Mouse (Mus musculus): ENCODE data around the gene Zmynd15.
"Not testable (repeated sequence)": the region's sequence is repeated elsewhere in the genome, so short reads cannot be mapped to it uniquely, and the experiment has no call there.

Gene Zmynd15

DNA sequence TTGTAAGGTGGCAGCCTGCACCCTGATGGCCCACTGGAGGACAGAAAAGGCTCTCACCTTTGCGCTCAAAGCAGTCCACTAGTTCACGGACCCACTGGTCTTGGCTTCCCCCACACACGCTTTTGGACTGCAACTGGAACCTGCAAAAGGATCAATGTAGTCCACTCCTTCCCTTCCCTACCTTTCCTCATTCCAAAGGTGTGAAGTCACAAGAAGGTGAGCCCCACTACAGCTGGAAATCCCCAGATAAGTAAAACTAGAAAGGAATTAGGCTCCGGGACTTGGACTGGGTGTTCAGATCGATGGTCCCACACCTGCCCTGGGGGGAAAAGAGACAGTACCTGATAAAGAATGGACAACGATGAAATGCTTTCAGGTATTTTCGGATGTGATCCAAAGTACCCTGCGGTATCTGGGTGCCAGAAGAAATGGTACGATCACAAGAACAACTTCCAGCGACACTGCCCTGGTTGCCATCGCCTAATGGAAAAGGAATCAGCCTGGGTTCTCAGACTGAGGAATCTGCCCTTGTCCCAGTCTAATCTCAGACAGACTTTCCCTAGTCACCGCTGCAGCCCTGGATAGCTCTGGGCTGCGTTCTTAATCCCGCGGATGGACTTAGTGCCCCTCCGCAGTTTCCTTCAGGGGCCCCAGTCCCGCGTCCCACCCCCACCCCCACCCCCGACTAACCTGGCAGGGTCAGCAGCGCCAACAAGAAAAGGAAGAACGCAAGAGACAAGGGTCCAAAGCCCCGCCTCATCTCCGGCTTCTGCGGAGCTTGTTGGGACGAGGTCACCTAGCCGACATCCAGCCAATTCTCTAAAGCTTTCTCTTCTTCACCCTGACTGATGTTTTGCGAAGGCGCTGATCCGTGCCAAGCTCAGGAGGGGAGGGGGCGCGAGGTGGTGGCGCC, at the start of gene Zmynd15:
Gene Zmynd15 (plus strand): TSS at position 746 of the 913 bp plus-strand sequence.
- DNase-seq (ENCODE audit: low read depth, low spot score) = no peak

DNA sequence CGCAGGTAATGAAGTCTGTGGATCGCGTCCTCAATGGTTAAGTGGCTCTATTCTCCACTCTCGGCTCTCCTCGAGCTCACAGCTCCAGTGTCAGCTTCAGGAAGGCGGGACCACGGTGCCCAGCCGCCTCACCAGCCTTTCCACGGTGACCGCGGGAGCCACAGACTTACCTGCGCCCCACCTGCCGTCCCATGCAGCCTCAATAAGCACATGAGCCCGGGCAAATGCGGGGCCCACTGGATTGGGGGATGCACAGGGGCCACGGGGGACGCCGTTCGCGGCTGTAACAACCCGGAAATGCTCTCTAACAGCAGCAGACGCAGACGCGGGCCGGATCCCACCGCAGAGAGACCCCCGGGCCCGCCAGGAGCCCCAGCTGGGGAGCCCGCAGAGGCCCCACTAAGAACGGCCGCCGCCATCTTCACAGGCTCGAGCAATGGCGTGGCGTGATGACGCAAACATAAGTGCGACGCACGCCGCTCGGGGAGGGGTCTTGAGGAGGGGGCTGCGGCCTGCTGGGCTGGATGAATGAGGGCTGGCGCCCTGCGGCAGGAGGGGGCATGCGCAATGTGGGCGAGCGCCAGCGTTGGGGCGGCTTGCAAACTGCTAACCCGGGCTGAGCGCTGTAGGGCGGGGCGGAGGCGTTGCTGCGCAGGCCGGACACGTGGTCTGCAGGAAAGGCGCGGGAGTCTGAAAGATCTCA, 49.5 kb upstream of the Zmynd15 start, which contains the start of gene Pelp1:
Gene Pelp1 (minus strand): TSS at position 438 of the 703 bp plus-strand sequence.
- peak; percentile 91 for DNase-seq (ENCODE audit: low read depth, low spot score)

DNA sequence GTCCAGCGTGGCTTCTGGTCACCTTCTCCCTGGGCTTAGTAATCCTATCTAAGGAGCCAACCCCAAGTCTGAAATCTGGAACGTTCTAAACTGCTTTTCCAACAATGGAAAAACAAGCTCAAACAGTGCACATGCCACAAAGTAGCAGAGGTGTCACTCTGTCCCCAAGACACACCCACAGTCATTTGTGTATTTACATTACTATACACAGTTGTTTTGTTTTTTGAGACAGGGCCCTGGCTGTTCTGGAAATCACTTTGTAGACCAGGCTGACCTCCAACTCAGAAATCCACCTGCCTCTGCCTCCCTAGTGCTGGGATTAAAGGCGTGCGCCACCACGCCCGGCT, 49.0 kb upstream of the Zmynd15 start:
- DNase-seq (ENCODE audit: low read depth, low spot score) = no peak

DNA sequence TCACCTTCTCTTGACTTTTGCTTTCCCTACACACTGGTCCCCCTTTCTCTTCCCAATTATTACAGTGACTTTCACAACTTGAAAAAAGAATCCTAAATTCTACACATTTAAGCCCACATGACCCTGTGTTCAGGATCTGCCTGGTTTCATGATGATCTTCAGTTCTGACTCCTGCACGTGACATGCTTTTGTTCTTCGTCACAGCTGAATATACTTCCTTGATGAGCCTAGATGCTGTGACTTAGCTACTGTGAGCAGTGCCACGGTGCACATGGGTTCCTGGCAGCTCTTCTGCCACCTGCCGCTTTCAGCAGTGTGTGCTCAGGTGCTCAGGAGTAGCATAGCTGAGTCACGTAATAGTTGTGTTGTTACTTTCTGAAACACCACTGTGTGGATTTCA, 46.6 kb upstream of the Zmynd15 start:
- no peak for DNase-seq (ENCODE audit: low read depth, low spot score)

DNA sequence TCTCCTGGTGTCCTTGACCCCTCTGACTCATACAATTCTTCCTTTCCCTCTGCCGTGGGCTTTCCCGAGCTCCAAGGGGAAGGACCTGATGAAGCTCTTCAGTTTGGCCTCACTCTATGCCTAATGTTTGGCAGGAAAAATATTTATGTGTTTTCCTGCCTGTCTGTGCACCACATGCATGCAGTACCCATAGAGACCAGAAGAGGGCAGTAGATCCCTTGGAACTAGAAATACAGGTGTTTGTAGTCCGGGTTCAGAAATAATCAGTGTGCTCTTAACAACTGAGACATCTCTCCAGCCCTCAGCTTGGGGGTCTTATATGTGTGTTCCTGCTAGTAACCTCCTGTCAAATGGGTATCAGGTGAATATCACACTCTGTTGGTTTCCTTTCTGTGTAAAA, 45.3 kb upstream of the Zmynd15 start:
- peak; percentile 81 for DNase-seq (ENCODE audit: low read depth, low spot score)

DNA sequence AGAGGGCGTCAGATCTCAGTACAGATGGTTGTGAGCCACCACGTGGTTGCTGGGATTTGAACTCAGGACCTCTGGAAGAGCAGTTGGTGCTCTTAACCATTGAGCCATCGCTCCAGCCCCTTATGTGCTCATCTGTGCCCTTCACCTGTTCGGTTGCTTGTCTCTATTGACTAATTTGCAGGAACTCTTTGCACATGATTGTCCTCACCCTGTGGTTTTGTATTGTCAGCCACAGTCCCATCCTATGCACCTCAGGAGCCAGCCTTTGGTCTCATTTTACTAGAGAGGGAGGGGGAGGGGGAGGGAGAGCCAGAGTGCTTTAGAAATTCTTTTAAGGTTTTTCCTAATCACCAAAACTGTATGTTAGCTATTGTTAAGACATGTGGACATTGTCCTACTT, 41.0 kb upstream of the Zmynd15 start:
- no peak for DNase-seq (ENCODE audit: low read depth, low spot score)

DNA sequence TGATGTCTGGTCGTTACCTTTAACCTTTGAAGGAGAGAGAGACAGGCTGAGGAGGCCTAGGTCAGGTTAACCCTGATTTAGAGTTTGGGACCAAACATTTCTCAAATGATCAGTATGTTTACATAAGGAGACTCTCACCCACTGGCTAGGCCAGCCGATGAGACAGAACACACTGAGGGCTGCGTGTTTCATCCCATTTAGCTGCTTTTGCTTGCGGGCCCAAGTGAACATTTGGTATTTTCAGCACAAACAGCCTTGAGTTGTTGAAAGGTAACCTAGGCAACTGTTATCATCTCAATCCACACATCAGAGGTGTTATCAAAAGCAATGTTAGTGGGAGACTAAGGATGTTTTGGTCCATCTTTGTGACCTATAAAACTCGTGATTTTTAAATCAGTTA, 39.7 kb upstream of the Zmynd15 start:
- peak; percentile 37 for DNase-seq (ENCODE audit: low read depth, low spot score)

DNA sequence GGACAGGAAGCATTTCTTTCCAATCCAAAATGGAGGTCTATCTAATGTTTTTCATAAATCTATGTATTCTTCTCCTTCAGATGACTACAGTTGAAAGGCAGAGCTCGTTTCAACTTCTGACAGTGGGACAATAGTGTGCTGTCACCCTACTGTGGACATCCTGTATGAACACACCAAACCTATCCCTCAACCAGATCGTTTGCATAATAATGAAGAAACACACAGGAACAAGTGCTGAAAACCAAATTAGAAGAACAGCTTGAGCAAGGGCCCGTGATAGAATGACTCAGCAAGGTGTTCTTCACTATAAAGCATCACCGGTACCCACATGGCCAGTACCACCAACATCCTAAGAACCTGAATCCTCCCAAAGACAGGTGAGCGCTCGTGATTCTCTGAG, 32.6 kb upstream of the Zmynd15 start:
- not testable (repeated sequence) for DNase-seq (ENCODE audit: low read depth, low spot score)

DNA sequence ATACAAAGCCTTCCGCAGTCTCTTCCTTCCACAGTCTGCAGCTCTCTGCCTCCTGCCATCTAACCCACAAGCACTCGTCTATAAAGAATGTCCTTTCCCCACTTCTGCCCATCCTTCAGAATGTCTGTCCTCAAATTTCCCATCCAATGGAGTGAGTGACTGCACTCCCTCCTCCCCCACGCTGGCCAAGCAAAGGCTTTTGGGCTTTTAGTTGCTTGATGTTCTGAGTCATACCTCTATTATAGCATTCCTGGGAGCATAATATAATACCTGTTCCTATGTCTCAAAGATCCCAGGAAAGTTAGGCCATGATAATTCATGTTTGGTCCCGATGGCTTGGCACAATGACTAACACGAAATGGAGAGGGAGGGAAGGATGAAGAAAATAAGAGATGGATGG, 27.7 kb upstream of the Zmynd15 start:
- peak; percentile 18 for DNase-seq (ENCODE audit: low read depth, low spot score)

DNA sequence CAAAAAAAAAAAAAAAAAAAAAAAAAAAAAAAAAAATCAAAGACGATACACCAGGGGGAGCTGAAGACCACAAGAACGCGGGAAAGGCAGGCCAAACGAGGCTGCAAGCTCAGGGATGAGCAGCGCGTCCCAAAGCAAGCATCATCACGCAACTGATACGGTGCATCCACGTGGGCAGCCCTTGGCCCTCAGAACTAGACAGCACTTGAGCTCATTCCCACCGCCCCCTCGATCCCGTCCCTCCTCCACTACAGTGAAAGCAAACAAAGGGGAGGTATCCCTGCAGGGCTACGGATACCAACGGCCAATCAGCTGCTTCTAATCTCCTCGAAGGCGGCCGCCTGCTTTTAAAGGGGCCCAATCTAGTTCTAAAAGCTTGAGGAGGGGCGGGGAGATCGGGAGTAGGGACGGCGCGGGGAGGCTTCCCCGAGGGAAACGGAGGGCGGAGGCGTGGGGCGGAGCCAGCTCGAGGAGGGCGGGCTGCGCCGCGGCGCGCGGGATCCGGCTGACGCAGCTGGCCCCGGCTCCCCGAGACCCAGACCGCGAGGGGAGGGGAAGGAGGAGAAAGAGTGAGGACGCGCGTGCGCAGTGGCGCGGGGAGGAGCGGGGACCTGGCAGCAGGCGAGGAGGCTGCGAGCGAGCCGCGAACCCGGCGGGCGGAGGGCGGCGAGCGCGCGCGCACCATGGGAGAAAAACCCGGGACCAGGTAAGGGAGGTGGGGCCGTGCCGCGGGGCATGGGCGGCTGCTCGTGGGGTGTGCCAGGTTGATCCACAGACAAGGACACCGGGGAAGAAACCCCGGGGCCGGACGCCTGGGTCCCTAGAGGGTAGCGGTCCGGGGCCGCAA, 27.0 kb upstream of the Zmynd15 start, which contains the start of gene Arrb2:
Gene Arrb2 (plus strand): TSS at position 588 of the 847 bp plus-strand sequence.
- DNase-seq (ENCODE audit: low read depth, low spot score) = peak; percentile 100

DNA sequence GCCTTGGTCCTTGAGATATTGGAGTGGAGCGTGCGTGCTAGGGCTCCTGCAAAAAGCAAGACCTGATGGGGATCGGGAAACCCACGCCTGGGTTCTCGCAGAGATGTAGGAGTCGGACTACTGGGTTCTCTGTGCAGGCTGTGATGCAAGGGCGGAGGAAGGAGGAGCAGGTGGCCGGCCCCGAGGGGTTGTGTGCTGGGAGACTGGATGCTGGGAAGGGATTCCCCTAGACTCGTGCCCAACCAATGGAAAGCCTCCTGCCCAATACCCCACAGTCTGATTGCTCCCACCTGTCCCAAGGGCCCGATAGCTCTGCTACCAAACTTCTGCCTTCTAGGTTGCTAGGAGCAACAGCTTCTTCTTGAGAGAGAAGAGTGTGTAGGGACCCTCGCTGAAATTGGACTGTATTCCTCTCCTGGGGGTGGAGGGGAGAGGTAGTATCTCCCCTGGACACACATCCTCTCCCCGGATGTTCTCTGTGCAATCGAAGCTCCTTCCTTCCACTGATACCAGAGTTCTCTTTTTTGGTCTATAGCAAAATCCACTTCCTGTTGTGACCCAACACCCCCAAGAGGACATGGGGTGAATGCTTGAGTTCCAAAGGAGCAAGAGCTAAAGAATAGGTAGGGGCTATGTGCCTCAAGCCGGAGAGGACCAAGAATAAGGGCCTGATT, 26.2 kb upstream of the Zmynd15 start:
- peak; percentile 74 for DNase-seq (ENCODE audit: low read depth, low spot score)

DNA sequence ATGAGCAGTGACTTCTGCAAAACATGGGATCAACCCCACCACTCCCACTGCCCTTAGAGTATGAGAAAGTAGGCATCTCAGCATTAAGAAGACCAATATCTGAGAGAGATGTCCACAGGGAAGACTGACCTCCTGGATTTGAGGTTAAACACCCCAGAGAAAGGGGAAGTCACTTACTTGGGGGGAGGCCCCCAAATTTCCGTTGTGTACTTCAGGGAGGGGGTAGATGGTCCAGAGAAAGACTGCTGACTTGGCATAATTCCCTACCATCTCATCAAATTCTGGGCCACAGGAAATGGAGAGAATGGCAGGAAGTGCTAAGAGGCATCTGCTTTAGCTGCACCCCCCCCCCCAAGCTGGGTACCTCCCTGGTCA, 25.7 kb upstream of the Zmynd15 start:
- DNase-seq (ENCODE audit: low read depth, low spot score) = peak; percentile 19

DNA sequence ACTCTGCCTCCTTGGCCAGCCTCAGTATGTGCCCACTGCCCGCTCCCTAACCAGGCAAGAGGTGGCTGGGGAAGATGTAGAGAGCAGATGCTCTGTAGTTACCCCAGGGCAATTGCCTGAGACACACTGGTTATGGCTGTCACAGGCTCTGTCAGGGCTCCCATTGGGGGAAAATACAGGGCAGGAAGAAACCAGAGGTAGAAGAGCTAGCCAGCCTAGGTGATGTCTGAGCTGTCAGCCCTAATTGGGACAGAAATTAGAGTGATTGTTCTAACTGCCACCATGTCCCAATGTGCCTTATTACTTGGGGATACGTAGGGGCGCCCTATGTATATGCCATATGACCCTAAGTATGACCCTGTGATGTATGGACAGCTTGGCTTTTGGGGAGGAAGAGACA, 25.3 kb upstream of the Zmynd15 start:
- DNase-seq (ENCODE audit: low read depth, low spot score) = no peak

DNA sequence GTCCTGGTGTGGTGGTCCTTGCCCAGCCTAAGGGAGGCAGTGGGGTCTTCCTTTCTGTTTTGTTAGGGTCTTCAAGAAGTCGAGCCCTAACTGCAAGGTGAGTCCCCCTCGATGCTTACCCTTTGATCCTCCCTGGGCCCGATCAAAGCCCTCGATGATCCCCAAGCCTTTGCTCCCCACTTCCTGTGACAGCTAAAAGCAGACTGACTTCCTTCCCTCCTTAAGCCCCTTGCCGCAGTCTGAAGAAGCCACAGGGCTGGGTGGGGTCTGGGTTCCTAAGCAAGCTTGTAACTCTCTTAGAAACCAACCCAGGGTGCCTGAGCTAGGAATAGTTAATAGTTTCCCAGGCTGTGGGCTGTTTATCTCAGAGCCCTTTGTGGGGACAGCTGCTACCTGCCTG, 23.8 kb upstream of the Zmynd15 start:
- no peak for DNase-seq (ENCODE audit: low read depth, low spot score)

DNA sequence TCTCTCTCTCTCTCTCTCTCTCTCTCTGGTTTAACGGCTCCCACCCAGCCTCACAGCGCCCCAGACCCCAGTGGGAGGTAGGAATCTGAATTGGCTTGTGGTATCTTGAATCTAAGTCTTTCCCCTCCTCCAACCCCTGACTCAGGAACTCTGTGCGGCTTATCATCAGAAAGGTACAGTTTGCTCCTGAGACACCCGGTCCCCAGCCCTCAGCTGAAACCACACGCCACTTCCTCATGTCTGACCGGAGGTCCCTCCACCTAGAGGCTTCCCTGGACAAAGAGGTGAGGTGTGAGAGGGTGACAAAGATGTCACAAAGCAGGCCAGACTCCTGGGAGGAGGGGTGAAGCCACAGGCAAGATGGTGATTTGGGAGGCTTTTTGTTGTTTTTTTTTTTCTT, 21.8 kb upstream of the Zmynd15 start:
- DNase-seq (ENCODE audit: low read depth, low spot score) = no peak

DNA sequence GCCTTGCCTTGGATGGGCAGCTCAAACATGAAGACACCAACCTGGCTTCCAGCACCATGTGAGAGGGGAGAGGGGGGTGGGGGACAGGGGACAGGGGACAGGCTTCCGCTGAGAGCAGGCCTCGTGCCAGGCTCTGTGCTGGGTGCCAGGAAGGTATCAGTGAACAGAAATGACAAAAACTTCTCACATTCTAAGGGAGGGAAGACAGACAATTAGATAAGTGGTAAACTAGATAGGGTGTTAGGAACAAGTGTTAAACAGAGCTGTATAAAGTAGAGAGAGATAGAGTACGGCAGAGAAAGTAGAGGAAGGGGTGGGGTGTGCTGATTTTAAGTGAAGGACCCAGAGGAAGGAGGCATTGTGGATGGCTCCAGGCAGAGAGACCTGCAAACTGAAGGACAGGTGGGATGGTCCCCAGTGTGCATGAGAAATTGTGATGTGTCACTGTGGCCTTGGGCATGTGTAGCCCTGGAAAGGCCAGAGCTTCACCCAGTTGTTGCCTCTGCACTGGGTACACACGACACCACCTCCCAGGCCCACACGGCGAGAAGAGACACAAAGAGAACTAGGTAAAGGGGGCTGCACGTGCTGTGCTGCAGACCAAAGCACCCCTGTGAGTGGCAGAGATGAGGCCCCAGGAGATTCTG, 20.4 kb upstream of the Zmynd15 start:
- DNase-seq (ENCODE audit: low read depth, low spot score) = no peak

DNA sequence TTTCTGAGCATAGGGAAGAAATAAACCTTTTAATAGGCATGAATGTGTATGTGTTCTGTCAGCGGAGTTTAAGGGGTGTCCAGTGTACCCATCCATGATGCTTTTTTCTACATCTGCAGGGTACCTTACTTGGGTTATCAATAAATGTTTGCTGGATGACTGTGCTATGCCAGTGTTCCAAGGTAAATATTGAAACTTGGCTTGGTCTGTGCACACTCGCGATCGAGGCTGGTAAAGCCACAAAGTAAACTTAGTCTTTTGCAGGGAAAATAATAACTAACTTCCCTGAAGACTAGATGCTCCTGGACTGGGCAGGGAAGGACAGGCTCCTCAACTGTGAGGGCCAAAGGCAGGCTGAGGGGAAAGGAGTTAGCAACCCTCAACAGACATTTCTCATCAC, 18.6 kb upstream of the Zmynd15 start:
- DNase-seq (ENCODE audit: low read depth, low spot score) = no peak

DNA sequence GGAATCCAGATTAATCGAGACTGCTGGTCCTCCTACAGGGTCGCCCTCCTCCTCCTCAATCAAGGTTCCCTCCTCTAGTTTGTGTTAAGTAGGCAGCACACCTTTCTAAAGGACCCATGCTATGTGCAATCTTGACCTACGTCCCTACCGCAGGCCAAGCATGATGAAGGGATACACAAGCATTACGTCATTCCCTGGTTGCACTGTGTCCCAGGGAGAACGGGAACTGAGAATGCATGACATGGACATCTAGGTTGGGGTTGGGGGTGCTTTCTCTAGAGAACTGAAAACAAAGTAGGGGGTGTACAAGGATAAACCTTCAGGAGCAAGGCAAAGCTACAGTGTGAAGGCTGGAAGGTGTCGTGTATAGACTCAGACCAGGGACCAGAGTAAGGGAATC, 17.4 kb upstream of the Zmynd15 start:
- DNase-seq (ENCODE audit: low read depth, low spot score) = peak; percentile 14

DNA sequence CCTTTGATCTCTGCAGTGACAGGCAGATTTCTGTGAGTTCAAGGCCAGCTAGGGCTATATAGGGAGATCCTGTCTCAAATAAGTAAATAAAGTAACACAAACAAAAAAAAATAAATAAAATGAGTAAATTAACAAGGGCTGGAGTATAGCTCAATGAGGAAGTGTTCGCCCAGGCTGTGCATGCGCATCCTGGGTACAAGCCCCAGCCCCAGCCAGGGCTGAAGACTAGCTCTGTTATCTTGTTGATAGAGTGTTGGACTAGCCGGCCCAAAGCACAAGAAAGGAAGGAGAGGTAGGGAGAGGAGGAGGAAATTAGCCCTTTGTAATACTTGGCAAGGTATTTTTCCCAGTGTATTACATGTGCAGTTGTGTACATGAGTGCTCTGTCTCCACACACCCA, 15.3 kb upstream of the Zmynd15 start:
- DNase-seq (ENCODE audit: low read depth, low spot score) = no peak

DNA sequence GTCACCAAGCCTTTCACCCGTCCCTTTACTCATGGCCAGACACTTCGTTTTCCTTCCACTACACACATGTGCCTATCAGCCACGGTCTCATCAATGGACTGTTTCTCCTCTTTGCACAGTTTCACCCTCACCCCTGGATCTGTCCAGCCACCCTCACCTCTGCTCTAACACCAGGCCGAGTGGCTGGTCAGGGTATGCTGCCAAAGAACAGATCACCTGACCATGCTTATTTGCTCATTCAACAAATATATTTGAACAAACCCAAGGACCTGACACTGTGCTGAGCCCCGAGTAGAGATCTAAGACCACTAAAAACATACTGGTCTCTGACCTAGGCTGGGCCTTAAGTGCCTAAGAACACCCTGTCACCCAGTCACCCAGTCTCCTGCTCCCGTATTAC, 14.6 kb upstream of the Zmynd15 start:
- DNase-seq (ENCODE audit: low read depth, low spot score) = no peak

DNA sequence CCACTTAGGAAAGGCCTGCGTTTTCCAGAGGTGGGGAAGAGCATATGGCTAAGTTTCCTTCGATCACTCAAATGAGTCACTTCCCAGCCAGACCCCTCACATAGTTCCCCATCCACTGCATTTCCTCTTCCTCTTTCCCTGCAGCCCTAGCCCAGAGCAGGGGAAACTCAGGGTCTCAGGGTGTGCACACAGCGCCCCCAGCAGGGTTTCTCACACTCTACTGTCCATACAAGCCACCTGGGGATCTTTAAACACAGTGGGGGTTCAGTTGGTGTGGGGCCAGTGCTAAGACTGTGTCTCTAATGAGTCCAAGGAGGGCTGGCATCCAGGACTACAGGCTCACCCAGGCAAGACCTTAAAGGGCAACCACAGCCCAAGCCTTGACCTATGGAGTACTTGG, 12.5 kb upstream of the Zmynd15 start:
- peak; percentile 20 for DNase-seq (ENCODE audit: low read depth, low spot score)
